Mouse (Mus musculus) WW6 (cell line): ENCODE data around the gene Mrgbp.

Source experiments
- DNase-seq: peaks from one replicate; pipeline ENCODE4 v3.0.0-alpha.2; 2013; ENCODE audit warnings: low read depth, low spot score

Gene Mrgbp

GRCm38 (mm10) chr2:180589123-180589831, 8.2 kb downstream of the Mrgbp start, which contains the start of gene Ogfr:
TSS of gene Ogfr (plus strand) at chr2:180589245.
- peak; percentile 59 for DNase-seq

- no peak for DNase-seq
Observed at GRCm38 (mm10) chr2:180597490-180597889, 16.4 kb downstream of the Mrgbp start, which contains the start of gene Col9a3. TSS of gene Col9a3 (plus strand) at chr2:180597790.

- DNase-seq = no peak
Observed at GRCm38 (mm10) chr2:180598157-180598705, 17.1 kb downstream of the Mrgbp start.

GRCm38 (mm10) chr2:180600569-180601021, 19.5 kb downstream of the Mrgbp start:
- no peak for DNase-seq

GRCm38 (mm10) chr2:180604781-180605180, 23.7 kb downstream of the Mrgbp start:
- DNase-seq = no peak

- no peak for DNase-seq
Observed at GRCm38 (mm10) chr2:180610283-180610682, 29.2 kb downstream of the Mrgbp start.

- no peak for DNase-seq
Observed at GRCm38 (mm10) chr2:180611882-180612281, 30.8 kb downstream of the Mrgbp start.
